Comparison of ENCODE assay signal across 24 mouse cellular contexts in genomic region chr13:109706141-109706540, GRCm38 (mm10).
"Had no signal": no experiment of that assay in that cellular context is flagged by ENCODE, and none has a peak within 500 bp of the region (broad histone marks: within the 10 kb centered on the region; RNA-seq: fewer than 3 reads in every experiment).

No protein-coding gene starts in this region.

- H3K9me3 ChIP-seq: heart, embryonic 10.5 days; heart, embryonic 12.5 days; hindbrain, embryonic 10.5 days; hindbrain, embryonic 12.5 days; limb, embryonic 13.5 days; limb, embryonic 15.5 days; liver, embryonic 12.5 days had no signal

- H3K36me3 ChIP-seq: heart, embryonic 10.5 days; heart, embryonic 12.5 days; hindbrain, embryonic 10.5 days; hindbrain, embryonic 12.5 days; limb, embryonic 13.5 days; limb, embryonic 15.5 days had no signal

- H3K27ac ChIP-seq: gastrocnemius, adult 2 months; heart, embryonic 10.5 days; hindbrain, embryonic 12.5 days; hindbrain, embryonic 14.5 days; layer of hippocampus, adult 2 months; limb, embryonic 13.5 days; limb, embryonic 15.5 days; liver, embryonic 12.5 days; liver, embryonic 14.5 days had no signal

- DNase-seq: gastrocnemius, adult 2 months; gastrocnemius, postnatal 10 days; gastrocnemius, postnatal 25 days; heart, adult 18-20 months; heart, postnatal 4 days; kidney, adult 18-20 months; kidney, adult 8-10 months; kidney, postnatal 10 days; kidney, postnatal 25 days; kidney, postnatal 4 days; left cerebral cortex, postnatal 4 days had no signal

- ATAC-seq: hindbrain, embryonic 16.5 days; inflammation-experienced regulatory T-cells, adult 6 months; intestine, embryonic 16.5 days; liver, embryonic 12.5 days had no signal

- H3K4me2 ChIP-seq: heart, embryonic 12.5 days; hindbrain, embryonic 12.5 days; hindbrain, embryonic 14.5 days; limb, embryonic 13.5 days; limb, embryonic 15.5 days; liver, embryonic 12.5 days had no signal

- H3K9ac ChIP-seq: heart, embryonic 12.5 days; hindbrain, embryonic 12.5 days; hindbrain, embryonic 14.5 days; limb, embryonic 13.5 days; limb, embryonic 15.5 days; liver, embryonic 12.5 days; liver, embryonic 14.5 days had no signal

- H3K27me3 ChIP-seq: heart, embryonic 12.5 days; hindbrain, embryonic 12.5 days; limb, embryonic 13.5 days; limb, embryonic 15.5 days; liver, embryonic 12.5 days had no signal

- H3K4me3 ChIP-seq: gastrocnemius, adult 2 months; heart, embryonic 10.5 days; heart, embryonic 12.5 days; hindbrain, embryonic 10.5 days; hindbrain, embryonic 12.5 days; layer of hippocampus, adult 2 months; limb, embryonic 13.5 days; limb, embryonic 15.5 days; liver, embryonic 12.5 days had no signal

- H3K4me1 ChIP-seq: limb, embryonic 13.5 days; limb, embryonic 15.5 days had no signal
